Mouse (Mus musculus): ENCODE results near the gene Mark3.

DNA sequence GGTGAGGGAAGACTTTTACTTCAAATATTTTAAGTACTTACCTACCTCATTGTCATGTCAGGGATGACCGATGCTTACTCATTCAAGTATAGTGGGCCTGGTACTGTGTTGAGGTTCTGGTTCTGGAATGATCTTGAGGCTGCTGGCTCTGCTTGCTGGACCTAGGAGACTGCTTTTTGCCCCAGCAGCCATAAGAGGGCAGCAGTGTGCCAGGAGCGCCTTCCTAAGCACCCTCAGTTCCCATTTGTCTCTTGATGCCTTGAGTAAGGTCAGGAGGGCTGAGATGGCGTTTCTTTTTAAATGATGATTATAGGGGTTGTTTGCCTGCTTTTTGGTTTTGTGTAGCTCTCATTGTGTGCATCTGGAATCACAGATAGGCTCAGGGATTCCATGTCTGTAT, 79.1 kb downstream of the Mark3 start:
- TF ChIP-seq CTCF (IDR thresholded peaks at IDR 0.05; ENCODE audit: insufficient read depth, low read depth, low read length) (peak; percentile 70), POLR2A (IDR thresholded peaks at IDR 0.05; ENCODE audit: insufficient read depth, low read depth, low read length) (no peak)

All from olfactory bulb, adult 2 months (tissue).